Mouse (Mus musculus) kidney, adult 11 months (tissue): ENCODE data around the gene Ifitm10.
"Not testable (repeated sequence)": the region's sequence is repeated elsewhere in the genome, so short reads cannot be mapped to it uniquely, and the experiment has no call there.

Experiments
- DNase-seq: peaks from one replicate; pipeline ENCODE4 v3.0.0; 2022

Ifitm10 gene

DNA sequence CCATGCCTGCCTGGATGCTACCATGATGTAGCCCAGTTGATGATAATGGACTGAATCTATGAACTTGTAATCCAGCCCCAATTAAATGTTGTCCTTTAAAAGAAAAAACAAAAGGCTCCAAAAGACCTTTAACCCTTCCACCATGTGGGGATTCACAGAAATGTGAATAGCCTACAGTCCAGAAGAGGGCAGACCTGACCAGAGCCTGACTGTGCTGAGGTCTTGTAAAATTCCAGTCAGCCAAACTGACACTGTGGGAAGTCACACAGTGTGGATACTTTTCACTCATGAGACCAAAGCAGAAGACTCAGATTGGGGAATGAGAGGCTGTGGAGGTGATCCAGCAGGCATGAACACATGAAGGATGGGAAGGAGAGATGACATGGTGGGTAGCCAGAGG is 12.8 kb downstream of the Ifitm10 start:
- DNase-seq = no peak

DNA sequence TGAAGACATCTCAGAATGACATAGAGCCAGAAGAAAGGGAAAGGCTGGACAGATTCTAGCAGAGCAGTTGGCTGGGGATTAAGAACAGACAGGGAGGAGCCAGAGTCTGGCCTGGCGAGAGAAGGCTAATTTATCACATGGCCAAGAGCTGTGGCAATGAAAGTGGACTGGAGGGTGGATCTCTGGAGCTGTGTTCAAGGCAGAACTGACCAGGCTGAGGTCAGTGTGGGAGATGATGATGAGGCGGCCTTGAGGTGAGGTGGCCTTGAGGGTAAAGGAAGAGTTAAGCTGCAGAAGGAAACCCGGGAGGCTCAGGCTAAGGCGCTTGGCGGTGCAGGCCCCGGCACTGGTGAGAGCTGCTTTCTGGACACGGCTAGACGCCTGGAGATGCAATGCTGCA is 14.4 kb downstream of the Ifitm10 start:
- DNase-seq = no peak

GRCm38 (mm10) chr7:142357566-142357965 is 16.0 kb downstream of the Ifitm10 start:
- DNase-seq = no peak

- no peak for DNase-seq
Measured at GRCm38 (mm10) chr7:142354661-142355233, 18.8 kb downstream of the Ifitm10 start.

- DNase-seq = no peak
Measured at GRCm38 (mm10) chr7:142353854-142354253, 19.7 kb downstream of the Ifitm10 start.

- no peak for DNase-seq
Measured at GRCm38 (mm10) chr7:142351569-142351968, 22.0 kb downstream of the Ifitm10 start.

- no peak for DNase-seq
Measured at GRCm38 (mm10) chr7:142349308-142349961, 24.1 kb downstream of the Ifitm10 start.

- DNase-seq = no peak
Measured at GRCm38 (mm10) chr7:142347542-142347941, 26.0 kb downstream of the Ifitm10 start.

GRCm38 (mm10) chr7:142342247-142342640 is 31.3 kb downstream of the Ifitm10 start:
- DNase-seq = no peak

- DNase-seq = no peak
Measured at GRCm38 (mm10) chr7:142341564-142342246, 31.8 kb downstream of the Ifitm10 start.

DNA sequence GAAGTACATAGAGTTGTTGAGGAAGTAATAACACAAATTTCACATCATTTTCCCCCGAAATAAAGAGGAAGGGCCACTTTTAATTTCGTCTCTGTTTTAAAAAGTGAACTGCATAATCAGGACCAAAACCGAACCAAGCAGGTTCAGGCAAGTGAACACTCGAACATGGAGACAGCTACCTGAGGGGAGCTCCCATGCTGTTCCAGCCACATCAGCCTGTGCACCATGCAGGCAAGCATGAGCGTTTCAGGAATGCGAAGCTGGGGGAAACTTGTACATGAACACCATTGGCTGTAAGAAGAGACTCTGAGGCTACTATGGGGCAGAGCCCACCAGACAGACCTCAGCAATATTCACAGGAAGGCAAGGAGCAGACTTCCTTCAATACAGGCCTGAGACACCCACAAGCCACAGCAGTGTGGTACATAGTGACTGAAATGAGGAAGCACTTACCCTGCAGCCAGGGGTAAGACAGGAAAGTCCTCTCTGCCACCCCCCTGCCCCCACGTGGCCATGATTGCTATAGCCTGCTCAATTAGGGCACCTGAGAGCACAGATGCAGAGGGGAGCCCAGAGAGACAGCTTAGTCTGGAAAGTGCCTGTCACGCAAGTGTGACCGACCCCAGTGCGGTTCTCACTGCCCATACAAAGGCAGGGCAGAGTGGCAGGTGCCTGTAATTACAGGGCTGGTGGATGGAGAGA is 33.1 kb downstream of the Ifitm10 start:
- no peak for DNase-seq

- no peak for DNase-seq
Measured at GRCm38 (mm10) chr7:142335151-142335550, 38.4 kb downstream of the Ifitm10 start.

DNA sequence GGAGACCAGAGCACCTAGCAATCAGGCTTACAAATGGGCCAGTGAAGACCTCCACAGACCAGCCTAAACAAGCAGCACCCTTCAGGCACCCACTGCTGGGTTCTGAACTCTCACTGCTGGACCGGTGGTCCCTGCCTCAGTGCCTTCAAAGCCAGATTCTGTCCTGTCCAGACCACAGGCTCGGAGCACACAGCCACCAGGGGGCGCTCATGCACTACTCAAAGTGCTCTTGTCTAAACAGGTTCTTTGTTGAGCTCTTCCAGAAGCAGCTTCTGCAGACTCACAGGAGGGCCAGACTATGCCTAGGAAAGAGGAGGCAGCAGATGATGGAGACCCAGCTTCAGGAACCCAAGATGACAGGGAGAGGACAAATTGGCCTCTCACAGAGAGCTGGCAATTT is 39.3 kb downstream of the Ifitm10 start:
- peak; percentile 61 for DNase-seq

GRCm38 (mm10) chr7:142332741-142333140 is 40.8 kb downstream of the Ifitm10 start:
- not testable (repeated sequence) for DNase-seq

- DNase-seq = no peak
Measured at GRCm38 (mm10) chr7:142331281-142331680, 42.3 kb downstream of the Ifitm10 start.

DNA sequence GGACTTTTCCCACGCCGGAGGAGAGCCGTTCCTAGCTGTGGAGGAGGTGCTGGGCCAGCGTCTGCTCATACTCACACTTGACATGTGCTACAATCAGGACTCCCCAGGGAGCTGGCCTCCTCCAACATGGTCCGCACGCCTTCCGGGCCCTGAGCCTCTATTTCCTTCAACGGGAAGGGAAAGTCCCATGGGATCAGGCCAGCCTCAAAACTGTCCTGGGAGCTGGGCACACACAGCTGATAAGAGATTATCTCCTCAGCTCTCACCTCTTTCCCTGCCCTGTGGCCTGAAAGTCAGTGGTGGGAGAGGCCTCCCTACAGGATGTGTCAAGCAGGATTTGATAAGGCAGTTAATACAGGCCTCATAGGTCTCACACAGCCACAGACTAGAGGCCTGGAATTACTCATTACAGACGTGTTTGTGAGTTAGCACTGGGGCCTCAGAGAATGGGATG is 43.3 kb downstream of the Ifitm10 start:
- peak; percentile 75 for DNase-seq

DNA sequence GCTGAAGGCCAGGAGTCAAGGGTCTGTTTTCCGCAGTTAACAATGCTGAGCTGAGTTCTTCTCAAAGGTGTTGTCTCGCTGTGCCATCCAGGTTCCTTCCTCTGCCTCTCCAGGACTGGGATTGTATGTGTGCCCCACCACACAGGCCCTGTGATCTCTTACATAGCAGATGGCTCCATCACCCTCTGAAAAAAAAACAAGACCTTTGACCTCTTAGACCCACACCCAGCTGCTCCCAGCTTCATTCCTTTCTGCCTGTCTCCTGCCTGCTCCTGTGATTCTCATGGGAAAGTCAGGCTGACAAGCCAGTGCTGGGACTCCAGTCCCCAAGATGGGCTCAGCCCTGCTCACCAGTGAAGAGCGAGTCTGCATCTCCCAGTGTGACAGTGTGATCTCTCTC is 45.0 kb downstream of the Ifitm10 start:
- DNase-seq = no peak

DNA sequence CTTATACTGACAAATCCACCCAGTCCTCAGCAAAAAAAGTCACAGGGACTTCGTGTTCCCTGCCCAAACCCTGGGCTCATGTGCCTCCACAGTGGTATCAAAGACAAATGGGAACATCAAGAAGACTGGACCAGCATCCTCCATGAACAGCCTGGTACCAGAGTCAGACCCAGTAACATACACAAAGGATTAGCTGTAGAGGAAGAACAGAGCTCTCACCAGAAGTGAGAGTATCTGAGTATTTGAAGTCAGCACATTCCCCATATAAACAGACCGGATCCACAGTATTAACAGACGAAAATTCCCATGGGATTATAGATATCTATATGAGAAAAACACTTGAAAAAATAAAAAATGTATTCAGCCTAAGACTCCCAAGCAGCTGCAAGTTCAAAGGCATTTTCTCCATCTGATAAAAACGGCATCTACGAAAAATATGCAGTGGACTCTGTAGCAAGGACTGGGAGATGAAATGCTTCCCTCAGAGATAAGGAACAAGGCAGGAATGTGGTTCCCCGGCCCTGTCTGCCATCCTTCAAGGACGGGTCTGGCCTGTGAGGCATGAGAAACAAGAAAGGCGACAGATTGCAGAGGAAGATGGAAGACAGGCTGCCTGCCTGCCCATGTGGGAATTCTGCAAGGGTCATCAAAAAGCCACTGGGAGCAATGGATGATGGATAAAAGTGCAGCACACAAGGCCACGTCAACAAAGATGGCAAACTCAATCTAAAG is 46.7 kb downstream of the Ifitm10 start:
- DNase-seq = no peak

- no peak for DNase-seq
Measured at GRCm38 (mm10) chr7:142323396-142324117, 50.0 kb downstream of the Ifitm10 start.

- no peak for DNase-seq
Measured at GRCm38 (mm10) chr7:142322641-142323040, 50.9 kb downstream of the Ifitm10 start.

DNA sequence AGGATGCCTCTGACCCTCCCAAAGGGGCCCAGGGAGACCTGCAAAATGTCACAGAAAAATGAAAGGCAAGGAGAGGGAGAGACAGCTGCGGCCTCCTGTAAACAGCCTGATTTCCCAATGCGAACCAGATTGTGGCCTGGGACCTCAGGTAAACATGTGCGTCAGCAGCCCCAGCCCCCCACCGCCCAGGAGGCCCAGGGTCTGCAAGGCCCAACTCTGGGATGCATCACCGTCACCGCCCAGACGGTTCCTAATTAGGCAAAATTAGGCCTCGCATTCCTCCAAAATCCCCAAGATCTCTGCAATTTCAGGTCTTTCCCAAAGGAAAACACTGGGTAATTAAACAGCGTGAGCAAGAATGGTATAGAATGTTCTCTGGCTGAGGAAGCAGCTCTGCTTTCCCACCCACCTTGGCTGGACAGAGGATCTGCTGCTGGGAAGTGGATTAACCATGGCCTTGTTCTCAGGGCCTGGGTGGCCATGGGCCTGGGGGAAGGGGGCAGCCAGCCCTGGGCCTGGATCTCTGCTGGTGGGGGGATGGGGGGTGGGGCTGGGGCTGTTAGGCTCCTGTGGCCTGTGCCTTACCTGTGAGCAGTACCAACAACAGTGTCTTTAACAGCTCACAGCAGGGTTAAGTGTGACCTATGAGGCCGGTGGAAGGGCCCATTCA is 51.8 kb downstream of the Ifitm10 start:
- DNase-seq = not testable (repeated sequence)

GRCm38 (mm10) chr7:142320906-142321305 is 52.6 kb downstream of the Ifitm10 start:
- no peak for DNase-seq
